Mouse (Mus musculus) limb, embryonic 15.5 days (tissue): ENCODE results near the gene Ak5. TPM values are rescaled to one million over a fixed set of nuclear protein-coding genes. Genes with fewer than 3 reads are reported as not detected.

Experiments
- ATAC-seq: fragments of 200-750 bp; cut with Nextera tagmentation; 2 replicates; pipeline ENCODE4 v1.8.0; 2017; ENCODE audit warnings: low read depth, moderate TSS enrichment; ENCODE audit not compliant: insufficient number of reproducible peaks, low FRiP score, low TSS enrichment
- H3K27ac ChIP-seq: fragments of 300-500 bp; sonication (generic); 2 replicates; pipeline ENCODE4 v1.5.1; 2015; ENCODE audit warnings: moderate library complexity, mild to moderate bottlenecking, inconsistent platforms
- H3K27me3 ChIP-seq: fragments of 300-500 bp; sonication (generic); 2 replicates; pipeline ENCODE4 v1.6.1; 2015; ENCODE audit warnings: inconsistent platforms
- H3K36me3 ChIP-seq: fragments of 300-500 bp; sonication (generic); 2 replicates; pipeline ENCODE4 v1.6.1; 2015; ENCODE audit warnings: inconsistent platforms
- H3K4me1 ChIP-seq: fragments of 300-500 bp; sonication (generic); 2 replicates; pipeline ENCODE4 v1.6.1; 2015; ENCODE audit warnings: inconsistent platforms
- H3K4me2 ChIP-seq: fragments of 300-500 bp; sonication (generic); 2 replicates; pipeline ENCODE4 v1.6.1; 2015; ENCODE audit warnings: mild to moderate bottlenecking, inconsistent platforms
- H3K4me3 ChIP-seq: fragments of 300-500 bp; sonication (generic); 2 replicates; pipeline ENCODE4 v1.5.1; 2015; ENCODE audit warnings: mild to moderate bottlenecking, inconsistent platforms
- H3K9ac ChIP-seq: fragments of 300-500 bp; sonication (generic); 2 replicates; pipeline ENCODE4 v1.6.1; 2015; ENCODE audit warnings: inconsistent platforms
- H3K9me3 ChIP-seq: fragments of 300-500 bp; sonication (generic); 2 replicates; pipeline ENCODE4 v1.6.1; 2016; ENCODE audit warnings: inconsistent platforms
- WGBS: fragments of 180-500 bp; shearing (Covaris S2); methylation state at CpG from one replicate; pipeline ENCODE4 v1.1.7; 2015; 5-methylcytosine and 5-hydroxymethylcytosine counted together
- polyA plus RNA-seq: library from polyadenylated mRNA; unstranded; fragments of >200 nt; fragmentation: Nextera tagmentation; extraction: Ambion mirVana; gene quantifications from 2 replicates; pipeline ENCODE4 v1.2.1, GENCODE M21; 2015

Gene Ak5
- polyA plus RNA-seq, 1 experiment from 2014 or later: 2.0 TPM

DNA sequence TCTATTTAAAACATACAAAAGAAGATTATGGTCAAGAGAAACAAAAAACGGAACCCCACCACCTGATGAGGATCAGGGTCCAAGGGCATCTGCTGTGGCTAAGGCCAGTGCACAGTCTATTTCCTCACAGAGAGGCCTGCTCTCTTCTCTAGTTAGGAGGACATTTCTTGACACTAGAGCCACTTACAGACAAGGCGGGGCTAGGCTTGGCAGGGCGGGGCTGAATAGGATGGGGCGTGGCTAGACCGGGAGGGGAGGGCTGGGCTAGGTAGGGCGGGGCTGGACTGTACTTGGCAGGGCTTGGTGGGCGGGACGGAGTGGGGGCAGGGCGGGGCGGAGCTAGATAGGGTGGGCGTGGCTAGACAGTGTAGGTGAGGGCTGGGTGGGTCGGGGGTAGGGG lies 110.5 kb downstream of the Ak5 start:
- Histone ChIP-seq H3K4me2 (no peak overlapping the region), H3K9me3 (no peaks in the 10 kb centered on the region), H3K4me1 (no peaks in the 10 kb centered on the region), H3K4me3 (no peak overlapping the region), H3K27me3 (no peaks in the 10 kb centered on the region), H3K36me3 (no peaks in the 10 kb centered on the region), H3K27ac (no peak overlapping the region), H3K9ac (no peak overlapping the region)
- ATAC-seq: no peak
- WGBS: 26% methylated on average over 12 of the region's 12 CpGs

DNA sequence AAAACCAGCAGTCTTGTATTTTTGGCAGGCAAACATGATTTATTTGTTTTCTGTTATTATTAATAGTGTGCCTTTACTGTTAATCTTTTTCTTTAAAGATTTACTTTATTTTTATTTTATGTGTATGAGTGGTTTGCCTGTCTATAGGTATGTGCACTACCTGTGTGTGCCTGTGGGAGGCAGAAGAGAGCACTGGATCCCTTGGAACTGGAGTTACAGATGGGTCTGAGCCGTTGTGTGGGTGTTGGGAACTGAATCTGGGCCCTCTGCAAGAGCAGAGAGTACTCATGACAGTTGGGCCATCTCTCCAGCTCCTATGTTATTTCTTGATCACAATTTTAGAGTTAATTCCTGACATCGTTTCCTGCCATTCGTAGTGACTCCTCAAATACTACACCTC lies 111.2 kb downstream of the Ak5 start:
- ATAC-seq: no peak
- Histone ChIP-seq H3K4me1 (no peaks in the 10 kb centered on the region), H3K27ac (no peak overlapping the region), H3K36me3 (no peaks in the 10 kb centered on the region), H3K4me2 (no peak overlapping the region), H3K27me3 (no peaks in the 10 kb centered on the region), H3K4me3 (no peak overlapping the region), H3K9ac (no peak overlapping the region), H3K9me3 (no peaks in the 10 kb centered on the region)
- 86% methylated on average over 3 of the region's 3 CpGs for WGBS

DNA sequence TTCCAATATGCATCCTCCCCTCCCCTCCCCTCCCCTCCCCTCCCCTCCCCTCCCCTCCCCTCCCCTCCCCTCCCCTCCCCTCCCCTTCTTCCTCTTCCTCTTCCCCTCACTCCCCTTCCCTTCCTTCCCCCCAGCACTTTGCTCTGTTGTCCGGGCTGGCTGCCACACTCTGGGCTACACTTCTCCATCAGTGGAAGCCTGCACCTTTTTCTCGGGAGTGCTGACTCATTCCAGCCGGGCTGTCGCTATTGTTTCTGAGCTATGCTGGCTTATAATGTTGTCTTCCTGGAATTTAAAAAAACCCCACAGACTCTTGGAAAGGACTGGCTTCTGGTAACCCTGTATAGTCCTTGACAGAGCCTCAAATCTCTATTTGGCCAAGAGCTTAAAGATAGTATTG lies 111.7 kb downstream of the Ak5 start:
- ATAC-seq: no peak
- Histone ChIP-seq H3K27ac (no peak overlapping the region), H3K9me3 (no peaks in the 10 kb centered on the region), H3K4me2 (no peak overlapping the region), H3K4me3 (no peak overlapping the region), H3K36me3 (no peaks in the 10 kb centered on the region), H3K9ac (no peak overlapping the region), H3K4me1 (no peaks in the 10 kb centered on the region), H3K27me3 (no peaks in the 10 kb centered on the region)
- 48% methylated on average over 3 of the region's 4 CpGs for WGBS

DNA sequence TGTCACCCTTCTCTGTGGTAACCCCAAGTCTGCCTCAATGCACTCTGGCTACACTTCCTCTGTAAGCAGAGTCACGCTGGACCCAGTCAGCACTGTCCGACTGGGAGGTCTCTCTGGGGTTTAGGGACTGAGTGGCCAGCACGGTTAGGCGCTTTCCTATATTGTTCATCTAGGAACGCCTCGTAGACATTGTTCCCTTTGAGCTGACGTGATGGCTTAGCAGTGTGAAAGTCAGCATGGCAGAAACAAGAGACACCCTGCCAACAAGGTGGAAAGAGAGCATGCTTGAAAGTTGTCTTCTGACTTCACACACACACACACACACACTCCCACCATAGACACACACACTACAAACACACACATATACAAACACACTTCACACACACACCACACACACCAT lies 112.9 kb downstream of the Ak5 start:
- 68% methylated on average over 7 of the region's 7 CpGs for WGBS
- no peak for ATAC-seq

DNA sequence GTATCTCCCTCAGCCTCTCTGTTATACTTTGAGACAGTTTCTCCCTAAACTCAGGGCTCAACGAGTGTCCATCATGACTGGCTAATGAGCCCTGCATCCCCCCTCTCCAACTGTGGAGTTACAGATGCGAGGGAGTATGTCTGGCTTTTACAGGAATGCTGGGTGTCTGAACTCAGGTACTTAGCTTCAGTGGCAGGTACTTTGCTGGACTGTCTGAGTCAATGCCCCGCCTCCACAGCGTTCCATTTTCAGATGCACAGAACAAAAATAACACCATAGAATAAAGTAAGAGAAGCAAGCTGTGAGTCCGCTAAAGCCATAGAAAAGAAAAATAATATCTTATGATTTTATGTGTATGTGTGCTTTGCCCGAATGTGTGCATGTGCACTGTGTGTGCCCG lies 113.8 kb downstream of the Ak5 start:
- H3K36me3 ChIP-seq: no peaks in the 10 kb centered on the region
- H3K9me3 ChIP-seq: no peaks in the 10 kb centered on the region
- WGBS: 78% methylated on average over 7 of the region's 7 CpGs
- H3K27me3 ChIP-seq: no peaks in the 10 kb centered on the region
- ATAC-seq: no peak
- no peaks in the 10 kb centered on the region for H3K4me1 ChIP-seq
- no peak overlapping the region for H3K4me2 ChIP-seq
- H3K27ac ChIP-seq: no peak overlapping the region
- H3K4me3 ChIP-seq: no peak overlapping the region
- no peak overlapping the region for H3K9ac ChIP-seq

More for the DNA sequence above, 112.9 kb downstream of the Ak5 start:
- H3K9ac ChIP-seq: no peak overlapping the region
- H3K4me1 ChIP-seq: no peaks in the 10 kb centered on the region
- H3K4me2 ChIP-seq: no peak overlapping the region
- no peaks in the 10 kb centered on the region for H3K9me3 ChIP-seq
- no peak overlapping the region for H3K4me3 ChIP-seq
- H3K36me3 ChIP-seq: no peaks in the 10 kb centered on the region
- no peak overlapping the region for H3K27ac ChIP-seq
- H3K27me3 ChIP-seq: no peaks in the 10 kb centered on the region

DNA sequence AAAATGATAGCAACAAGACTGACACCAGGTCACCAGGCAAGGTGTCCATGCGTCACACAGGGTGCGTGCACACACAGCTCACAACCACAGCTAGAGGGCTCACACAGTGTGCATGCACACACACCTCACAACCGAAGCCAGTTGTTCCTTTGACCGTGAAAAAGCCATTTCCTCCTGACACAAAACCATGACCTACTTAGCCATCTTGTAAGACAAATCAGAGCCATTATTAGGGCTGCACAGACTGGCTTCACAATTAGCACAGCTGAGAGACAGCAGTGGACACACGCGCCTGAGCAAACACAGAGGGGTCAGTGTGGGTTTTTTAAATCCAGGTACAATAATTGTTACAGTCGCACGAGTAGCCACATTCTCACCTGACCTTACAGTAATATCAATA lies 115.5 kb downstream of the Ak5 start:
- WGBS: 85% methylated on average over 8 of the region's 8 CpGs
- Histone ChIP-seq H3K27ac (no peak overlapping the region), H3K9ac (no peak overlapping the region), H3K4me3 (no peak overlapping the region), H3K4me1 (no peaks in the 10 kb centered on the region), H3K9me3 (no peaks in the 10 kb centered on the region), H3K36me3 (no peaks in the 10 kb centered on the region), H3K27me3 (no peaks in the 10 kb centered on the region), H3K4me2 (no peak overlapping the region)
- no peak for ATAC-seq

DNA sequence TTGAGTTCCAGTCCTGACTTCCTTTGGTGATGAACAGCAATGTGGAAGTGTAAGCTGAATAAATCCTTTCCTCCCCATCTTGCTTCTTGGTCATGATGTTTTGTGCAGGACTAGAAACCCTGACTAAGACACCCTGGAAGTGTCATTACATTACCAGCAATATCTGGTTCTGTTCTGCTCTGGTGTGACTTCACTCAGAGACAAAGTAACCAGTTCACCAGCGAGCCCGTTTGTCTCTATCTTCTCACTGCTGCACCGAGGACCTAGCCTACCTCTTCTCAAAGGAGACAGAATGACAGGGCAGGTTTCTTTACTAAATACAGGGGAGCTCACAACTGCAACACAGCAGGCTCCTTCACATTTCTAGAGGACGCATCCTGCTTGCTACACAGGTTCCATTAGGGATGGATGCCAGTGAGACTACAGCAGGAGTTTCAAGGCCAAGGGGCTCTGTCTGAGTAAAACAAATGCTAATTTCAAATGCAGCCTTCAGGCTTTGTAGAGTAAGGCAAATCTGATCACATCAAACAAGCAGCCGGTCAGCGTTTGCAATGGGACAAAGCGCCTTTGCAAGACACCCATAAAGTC lies 117.5 kb downstream of the Ak5 start:
- ATAC-seq: no peak
- Histone ChIP-seq H3K4me3 (no peak overlapping the region), H3K4me2 (no peak overlapping the region), H3K9me3 (no peaks in the 10 kb centered on the region), H3K36me3 (no peaks in the 10 kb centered on the region), H3K4me1 (no peaks in the 10 kb centered on the region), H3K27me3 (no peaks in the 10 kb centered on the region), H3K27ac (no peak overlapping the region), H3K9ac (no peak overlapping the region)
- WGBS: 82% methylated on average over 7 of the region's 7 CpGs

DNA sequence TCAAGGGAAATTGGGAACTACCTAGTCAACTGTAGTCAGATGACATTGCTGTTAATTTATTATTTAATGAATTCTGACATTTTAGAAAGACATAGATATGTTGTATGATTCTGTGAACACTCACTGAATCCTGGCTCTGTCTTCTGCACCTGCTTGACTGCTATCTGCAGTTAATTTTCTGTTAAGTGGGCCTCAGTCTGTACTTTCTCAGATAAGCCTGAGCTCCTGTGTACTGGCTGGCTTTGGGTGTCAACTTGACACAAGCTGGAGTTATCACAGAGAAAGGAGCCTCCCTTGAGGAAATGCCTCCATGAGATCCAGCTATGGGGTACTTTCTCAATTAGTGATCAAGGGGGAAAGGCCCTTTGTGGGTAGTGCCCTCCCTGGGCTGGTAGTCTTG lies 118.1 kb downstream of the Ak5 start:
- Histone ChIP-seq H3K4me2 (no peak overlapping the region), H3K36me3 (no peaks in the 10 kb centered on the region), H3K27me3 (no peaks in the 10 kb centered on the region), H3K9ac (no peak overlapping the region), H3K9me3 (no peaks in the 10 kb centered on the region), H3K4me1 (no peaks in the 10 kb centered on the region), H3K4me3 (no peak overlapping the region), H3K27ac (no peak overlapping the region)
- ATAC-seq: no peak

DNA sequence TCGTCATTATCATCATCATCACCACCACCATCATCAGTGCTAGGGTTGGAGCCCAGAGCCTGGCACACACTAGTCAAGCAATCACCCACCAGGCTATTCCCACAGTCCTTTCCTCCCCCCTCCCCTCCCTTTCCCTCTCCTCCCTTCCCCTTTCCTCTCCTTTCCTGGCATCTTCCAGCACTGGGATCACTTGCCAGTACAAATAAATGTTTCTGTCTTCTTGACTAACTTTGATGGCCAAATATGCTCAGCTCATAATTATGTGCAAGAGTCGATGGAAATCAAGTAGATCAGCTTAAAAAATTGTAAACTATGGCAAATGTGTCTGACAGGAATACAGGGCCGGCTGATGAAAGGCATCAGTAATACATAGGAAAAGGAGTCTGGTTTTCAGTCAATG lies 123.2 kb downstream of the Ak5 start:
- H3K36me3 ChIP-seq: no peaks in the 10 kb centered on the region
- 74% methylated on average over 3 of the region's 3 CpGs for whole genome bisulfite sequencing
- 0 out of 2 replicates have a peak, but pooled peaks cover 3% of the 10 kb centered on the region for H3K4me1 ChIP-seq

DNA sequence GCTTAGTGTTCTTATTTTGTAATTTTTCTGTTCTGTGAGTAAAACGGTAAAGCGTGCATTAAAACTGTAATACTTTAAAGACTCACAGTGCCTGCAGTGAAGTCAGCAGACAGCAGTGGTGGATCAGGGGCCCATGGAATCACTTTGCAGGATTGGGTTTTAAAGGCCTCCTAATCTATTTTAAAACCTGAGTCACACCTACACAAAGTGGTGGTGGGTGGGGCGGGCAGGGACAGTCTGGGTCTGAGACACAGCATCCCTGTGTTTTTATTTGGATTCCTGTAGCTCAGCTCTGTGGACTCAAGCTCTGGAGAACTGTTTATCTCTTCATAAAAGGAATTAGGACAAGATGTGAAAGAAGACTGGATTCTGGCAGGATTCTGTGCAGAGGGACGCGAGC lies 125.9 kb downstream of the Ak5 start:
- WGBS: 48% methylated on average over 5 of the region's 5 CpGs

More for the DNA sequence above, 123.2 kb downstream of the Ak5 start:
- Histone ChIP-seq H3K27ac (no peak overlapping the region), H3K27me3 (no peaks in the 10 kb centered on the region), H3K4me3 (no peak overlapping the region), H3K9me3 (no peaks in the 10 kb centered on the region), H3K9ac (no peak overlapping the region), H3K4me2 (no peak overlapping the region)
- no peak for ATAC-seq

DNA sequence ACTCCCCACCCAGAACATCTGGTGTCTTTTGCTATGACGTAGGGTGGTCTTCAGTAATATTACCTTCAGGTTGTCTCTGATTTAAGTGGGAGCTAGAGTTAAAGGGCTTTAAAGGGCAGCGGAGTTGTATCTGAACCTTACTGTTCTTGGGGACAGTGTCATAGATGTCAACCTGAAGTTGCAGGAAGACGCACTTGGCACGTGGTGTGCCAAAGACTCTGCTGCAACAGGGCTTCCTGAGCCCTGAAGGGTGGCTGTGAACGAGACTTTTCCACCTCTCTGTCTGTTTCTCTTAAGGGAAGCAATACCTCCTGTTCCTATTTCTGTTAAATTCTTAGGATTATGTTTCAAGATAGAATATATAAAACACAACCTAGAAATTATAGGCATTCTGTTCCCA lies 137.8 kb downstream of the Ak5 start:
- Histone ChIP-seq H3K36me3 (no peaks in the 10 kb centered on the region), H3K27me3 (no peaks in the 10 kb centered on the region), H3K4me1 (peaks cover 6% of the 10 kb centered on the region), H3K27ac (no peak overlapping the region), H3K4me2 (no peak overlapping the region), H3K9ac (no peak overlapping the region), H3K4me3 (no peak overlapping the region), H3K9me3 (no peaks in the 10 kb centered on the region)
- ATAC-seq: no peak
- WGBS: 77% methylated on average over 5 of the region's 5 CpGs

More for the DNA sequence above, 125.9 kb downstream of the Ak5 start:
- ATAC-seq: no peak
- Histone ChIP-seq H3K27me3 (no peaks in the 10 kb centered on the region), H3K9me3 (no peaks in the 10 kb centered on the region), H3K36me3 (no peaks in the 10 kb centered on the region), H3K4me3 (no peak overlapping the region), H3K27ac (no peak overlapping the region), H3K4me1 (0 out of 2 replicates have a peak, but pooled peaks cover 3% of the 10 kb centered on the region), H3K9ac (no peak overlapping the region), H3K4me2 (no peak overlapping the region)

DNA sequence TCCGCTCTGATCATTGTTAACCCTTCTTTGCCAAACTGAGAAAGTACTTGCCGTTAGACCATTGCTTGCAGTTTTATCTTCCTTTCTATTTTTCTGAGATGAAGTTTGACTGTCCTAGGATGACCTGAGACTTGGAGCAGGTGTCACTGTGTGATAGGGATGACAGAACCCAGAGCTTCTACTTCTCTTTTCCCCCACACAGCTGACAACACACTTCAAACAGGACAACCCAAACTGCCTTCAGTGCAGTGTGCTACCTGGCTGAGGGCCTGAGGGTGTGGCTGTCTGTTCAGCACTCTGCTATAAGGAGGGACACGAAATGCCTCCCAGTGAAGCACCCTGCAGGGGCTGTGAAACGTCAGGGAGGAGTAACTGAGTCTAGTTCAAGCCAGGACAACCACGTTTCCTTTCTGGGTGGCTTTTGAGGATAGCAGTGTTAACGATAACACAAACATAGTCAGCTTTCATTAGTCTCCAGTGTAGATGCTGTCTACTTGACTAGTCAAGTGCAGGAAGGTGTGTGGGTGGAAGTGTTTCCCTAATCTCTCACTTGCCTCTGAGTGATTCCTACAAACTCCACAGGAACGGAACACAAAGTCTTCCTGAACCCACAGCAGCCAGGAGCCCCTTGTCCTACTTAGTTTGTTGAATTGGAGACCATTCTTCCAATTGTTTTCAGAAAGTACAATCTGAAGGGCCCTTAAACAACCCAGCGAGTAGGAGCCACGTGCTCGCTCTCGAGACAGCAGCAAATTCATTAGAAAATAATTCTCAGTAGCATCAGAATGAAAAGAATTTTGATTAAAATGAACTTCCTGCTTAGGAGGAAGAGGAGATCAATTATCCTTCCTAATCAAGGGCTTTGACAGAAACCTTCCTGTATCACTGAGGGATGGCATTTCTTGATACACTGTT lies 138.8 kb downstream of the Ak5 start:
- H3K4me2 ChIP-seq: no peak overlapping the region
- H3K27me3 ChIP-seq: no peaks in the 10 kb centered on the region
- no peak for ATAC-seq
- no peak overlapping the region for H3K9ac ChIP-seq
- 63% methylated on average over 11 of the region's 11 CpGs for WGBS
- H3K4me1 ChIP-seq: no peaks in the 10 kb centered on the region
- no peaks in the 10 kb centered on the region for H3K9me3 ChIP-seq
- H3K4me3 ChIP-seq: no peak overlapping the region
- H3K27ac ChIP-seq: no peak overlapping the region
- no peaks in the 10 kb centered on the region for H3K36me3 ChIP-seq
